Mouse (Mus musculus) hematopoietic multipotent progenitor cell, adult 10-12 weeks (in vitro differentiated cells): ENCODE data around the gene Rps6ka5. TPM values are rescaled to one million over a fixed set of nuclear protein-coding genes. Genes with fewer than 3 reads are reported as not detected.

Source experiments
- polyA plus RNA-seq: library from polyadenylated mRNA; stranded (reverse); fragments of >175 nt; gene quantifications from 2 replicates; pipeline ENCODE4 v1.2.3, GENCODE M21; 2012; ENCODE audit warnings: low replicate concordance

Rps6ka5 gene
- 3.1 and 7.7 TPM in 2 replicates for polyA plus RNA-seq

GRCm38 (mm10) chr12:100726651-100727050 is at the start of gene Rps6ka5:
Gene Rps6ka5 (minus strand): TSS chr12:100726983.

GRCm38 (mm10) chr12:100520794-100521186 is 206.0 kb downstream of the Rps6ka5 start, which contains the start of gene Ttc7b:
Gene Ttc7b (minus strand): TSS chr12:100520826.

Other genes starting within 250 kb of the Rps6ka5 start
- 24.5 and 45.0 TPM in 2 replicates for gene Ttc7b, start 206.2 kb downstream of the Rps6ka5 start, polyA plus RNA-seq
- 3.8 and 6.0 TPM in 2 replicates for gene Dglucy, start 52.1 kb upstream of the Rps6ka5 start, polyA plus RNA-seq
- 6.2 and 10.7 TPM in 2 replicates for gene Gpr68, start 181.2 kb upstream of the Rps6ka5 start, polyA plus RNA-seq